Mouse (Mus musculus): ENCODE results near the gene Snx11.

Gene Snx11

DNA sequence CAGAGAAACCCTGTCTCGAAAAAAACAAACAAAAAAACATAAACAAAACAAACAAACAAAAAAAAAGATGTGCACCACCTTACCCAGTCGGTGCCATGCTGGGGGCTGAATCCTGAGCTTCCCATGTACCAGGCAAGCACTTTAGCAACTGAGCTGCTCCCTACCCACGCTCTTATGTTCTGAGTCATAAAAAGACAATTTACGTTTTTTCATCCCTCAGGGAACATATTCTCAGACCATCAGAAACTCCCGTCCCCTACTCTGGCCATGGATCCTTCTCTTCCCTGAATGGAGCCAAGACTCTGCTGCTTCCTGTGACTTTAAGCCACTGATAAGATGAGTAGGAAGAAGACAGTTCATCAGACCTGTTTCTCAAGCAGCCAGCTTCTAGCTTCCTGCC lies 19.0 kb downstream of the Snx11 start:
- CTCF ChIA-PET, result interaction anchor here in 3 of 4 experiments (0.7 to 3.8 kb wide), 3 partner anchors 103 to 316 kb away, joined by 5 to 21 read pairs (median 19); no protein-coding TSS in a partner anchor
- POLR2A ChIA-PET, result interaction anchor here in 1 of 4 experiments (0.5 kb wide), 1 partner anchor 283 kb away, joined by 4 read pairs; the partner anchor contains the start of gene Lrrc46

DNA sequence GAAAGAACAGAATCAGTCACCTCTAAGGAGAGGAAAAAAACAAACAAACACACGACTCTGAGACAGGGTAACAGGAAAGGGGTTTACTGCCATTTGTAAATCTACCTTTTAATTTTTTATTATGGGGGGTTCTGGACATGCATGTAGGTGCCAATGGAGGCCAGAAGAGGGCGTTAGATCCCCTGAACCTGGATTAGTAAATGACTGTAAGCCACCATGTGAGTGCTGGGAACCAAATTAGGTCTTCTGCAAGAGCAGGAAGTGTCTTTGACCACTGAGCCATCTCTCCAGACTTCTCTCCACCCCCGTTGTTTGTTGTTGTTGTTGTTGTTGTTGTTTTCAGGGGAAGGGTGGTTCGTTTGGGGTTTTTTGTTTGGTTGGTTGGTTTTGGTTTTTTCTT lies 19.9 kb downstream of the Snx11 start:
- ChIA-PET CTCF (interaction anchor here (0.5 to 3.8 kb wide), 24 partner anchors 10 to 1524 kb away, joined by 3 to 21 read pairs (median 4); partner anchors contain the start of gene Atp5g1 (in 1 of the 4)), POLR2A (interaction anchor here in 3 of 4 experiments (0.6 to 2.3 kb wide), 12 partner anchors 9 to 655 kb away, joined by 3 to 7 read pairs (median 4); partner anchors contain the start of gene Snx11 (in 2 of the 3))

DNA sequence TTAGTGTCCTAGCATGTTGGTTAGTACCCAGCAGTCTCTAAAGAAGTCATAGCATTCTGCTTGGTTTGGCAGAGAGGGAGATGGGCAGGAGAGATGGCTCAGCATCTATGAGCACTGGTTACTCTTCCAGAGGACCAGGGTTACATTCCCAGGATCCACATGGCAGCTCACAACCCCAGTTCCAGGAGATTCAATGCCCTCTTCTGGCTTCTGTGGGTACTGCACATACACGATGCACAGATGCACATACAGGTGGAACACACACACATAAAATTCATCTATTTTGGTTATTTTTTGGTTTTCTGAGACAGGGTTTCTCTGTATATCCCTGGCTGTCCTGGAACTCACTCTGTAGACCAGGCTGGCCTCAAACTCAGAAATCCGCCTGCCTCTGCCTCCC lies 22.1 kb downstream of the Snx11 start:
- CTCF ChIA-PET, result interaction anchor here in 2 of 4 experiments (0.6 to 3.8 kb wide), 6 partner anchors 9 to 107 kb away, joined by 3 to 19 read pairs (median 3); no protein-coding TSS in a partner anchor

DNA sequence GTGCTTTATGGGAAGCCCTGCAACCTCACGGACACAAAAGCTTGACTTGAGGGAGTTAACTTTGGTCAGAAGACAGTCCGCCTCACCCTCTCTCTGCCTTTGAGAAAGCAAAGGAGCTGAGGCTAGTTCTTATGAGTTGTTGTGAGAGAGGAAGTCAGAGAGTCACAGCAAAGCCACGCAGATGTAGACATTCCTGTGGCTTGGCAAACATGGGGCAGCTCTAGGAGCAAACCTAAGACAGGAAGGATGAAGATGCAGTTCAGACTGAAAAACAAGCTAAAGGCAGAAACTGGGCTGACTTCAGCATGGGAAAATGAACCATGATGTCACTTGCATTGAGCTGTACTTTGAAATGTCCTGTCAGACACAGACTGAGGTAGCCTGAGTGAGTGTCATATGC lies 29.8 kb downstream of the Snx11 start:
- POLR2A ChIA-PET, result interaction anchor here in 2 of 4 experiments (0.6 to 2.7 kb wide), 5 partner anchors 9 to 749 kb away, joined by 3 to 6 read pairs (median 3); partner anchors contain the start of gene Snx11 (in 2 of the 2)
- CTCF ChIA-PET, result interaction anchor here in 1 of 4 experiments (0.7 to 1.3 kb wide), 2 partner anchors 9 to 1778 kb away, joined by 3 to 4 read pairs; no protein-coding TSS in a partner anchor

More for the DNA sequence above, 22.1 kb downstream of the Snx11 start:
- POLR2A ChIA-PET, result interaction anchor here in 2 of 4 experiments (0.7 to 2.1 kb wide), 4 partner anchors 11 to 156 kb away, joined by 3 to 4 read pairs (median 3); no protein-coding TSS in a partner anchor

DNA sequence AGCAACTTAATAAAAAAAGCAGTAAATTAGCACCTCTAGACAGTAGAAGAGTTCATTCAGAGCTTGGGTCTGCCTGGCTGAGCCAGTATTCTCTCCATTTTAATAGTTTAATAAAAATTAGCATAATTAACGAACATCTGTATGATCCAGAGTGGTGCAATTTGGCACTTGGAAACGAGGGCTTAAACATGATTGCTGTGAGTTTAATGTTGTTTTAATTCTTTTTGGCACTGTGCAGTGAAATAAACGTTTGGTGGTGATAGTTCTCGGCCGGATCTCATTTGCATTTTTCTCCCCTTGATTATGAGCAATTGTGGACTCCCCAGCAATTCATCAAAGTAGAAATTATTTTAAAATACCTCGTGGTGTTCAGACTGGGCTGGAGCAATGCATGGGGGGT lies 30.7 kb downstream of the Snx11 start:
- ChIA-PET CTCF (interaction anchor here in 1 of 4 experiments (1.3 kb wide), 1 partner anchor 10 kb away, joined by 4 read pairs; no protein-coding TSS in a partner anchor), POLR2A (interaction anchor here in 2 of 4 experiments (0.8 to 2.7 kb wide), 3 partner anchors 10 to 32 kb away, joined by 3 to 6 read pairs (median 3); no protein-coding TSS in a partner anchor)

DNA sequence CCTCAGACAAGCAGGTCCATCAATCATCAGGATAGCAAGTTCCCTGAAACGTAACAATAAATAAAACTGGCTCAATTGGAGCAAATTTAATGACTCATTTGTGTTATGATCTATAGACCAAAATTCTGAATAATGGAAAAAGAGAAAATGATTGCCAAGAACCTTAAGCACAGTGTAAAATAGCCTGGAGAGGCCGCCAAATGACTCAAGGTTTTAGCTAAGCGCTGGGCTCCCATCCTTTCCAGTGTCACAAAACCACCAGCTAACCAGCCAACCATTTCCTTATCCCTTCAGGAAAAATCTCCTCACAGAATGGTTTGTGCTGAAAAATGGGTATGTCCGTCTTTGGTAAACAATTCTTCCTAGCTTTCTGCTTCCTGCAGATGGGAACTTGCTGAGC lies 33.5 kb downstream of the Snx11 start:
- CTCF ChIA-PET, result interaction anchor here in 2 of 4 experiments (0.5 to 0.7 kb wide), 2 partner anchors 29 to 403 kb away, joined by 5 read pairs; no protein-coding TSS in a partner anchor
- POLR2A ChIA-PET, result interaction anchor here in 2 of 4 experiments (1.0 to 1.1 kb wide), 3 partner anchors 11 to 185 kb away, joined by 3 read pairs; partner anchors contain the start of gene Snx11 (in 1 of the 2)

DNA sequence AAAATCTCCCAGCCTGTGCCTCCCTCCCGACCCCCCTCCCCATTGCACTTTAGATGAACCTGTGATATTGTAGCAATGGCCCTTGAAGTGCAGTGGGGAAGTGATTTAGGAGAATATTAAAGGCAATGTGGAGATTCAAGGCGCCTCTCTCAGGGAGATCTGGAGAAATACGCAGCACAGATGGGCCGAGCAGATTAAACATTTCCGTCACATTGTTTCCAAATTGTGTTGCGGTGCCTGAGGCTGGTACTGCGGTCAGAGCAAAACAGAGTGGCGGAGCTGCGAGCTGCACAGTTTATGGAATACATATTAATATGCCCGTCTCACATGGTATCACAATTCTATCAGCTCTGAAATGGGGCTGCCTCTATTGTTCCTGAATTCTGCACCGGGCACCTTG lies 34.4 kb downstream of the Snx11 start:
- ChIA-PET POLR2A (interaction anchor here in 2 of 4 experiments (0.6 to 1.5 kb wide), 2 partner anchors 77 to 343 kb away, joined by 3 read pairs; no protein-coding TSS in a partner anchor), CTCF (no interaction called here)

DNA sequence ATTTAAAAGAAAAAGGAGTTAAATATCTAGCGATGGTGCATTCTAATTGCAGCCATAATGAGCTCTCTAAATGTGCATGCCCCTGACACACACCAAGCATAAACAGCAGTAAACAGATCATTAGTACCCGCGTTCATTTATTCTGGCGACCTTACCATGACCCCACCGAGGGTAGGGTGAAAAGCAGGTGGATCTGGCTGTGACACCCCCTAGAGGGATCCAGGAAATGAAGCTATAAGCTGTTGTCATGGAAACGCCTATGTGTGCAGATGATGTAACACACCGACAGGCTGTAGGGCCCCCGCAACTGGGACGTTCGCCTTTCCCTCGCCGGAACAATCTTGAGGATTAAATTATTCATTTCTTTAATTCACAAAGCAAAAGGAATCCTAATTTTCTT lies 35.4 kb downstream of the Snx11 start:
- ChIA-PET POLR2A (interaction anchor here in 2 of 4 experiments (1.0 to 1.6 kb wide), 7 partner anchors 11 to 344 kb away, joined by 3 to 4 read pairs (median 4); partner anchors contain the start of gene Snx11 (in 1 of the 2)), CTCF (interaction anchor here in 3 of 4 experiments (0.5 to 1.0 kb wide), 4 partner anchors 25 to 470 kb away, joined by 3 to 11 read pairs (median 3); partner anchors contain the start of gene Hoxb9 (in 1 of the 3))

DNA sequence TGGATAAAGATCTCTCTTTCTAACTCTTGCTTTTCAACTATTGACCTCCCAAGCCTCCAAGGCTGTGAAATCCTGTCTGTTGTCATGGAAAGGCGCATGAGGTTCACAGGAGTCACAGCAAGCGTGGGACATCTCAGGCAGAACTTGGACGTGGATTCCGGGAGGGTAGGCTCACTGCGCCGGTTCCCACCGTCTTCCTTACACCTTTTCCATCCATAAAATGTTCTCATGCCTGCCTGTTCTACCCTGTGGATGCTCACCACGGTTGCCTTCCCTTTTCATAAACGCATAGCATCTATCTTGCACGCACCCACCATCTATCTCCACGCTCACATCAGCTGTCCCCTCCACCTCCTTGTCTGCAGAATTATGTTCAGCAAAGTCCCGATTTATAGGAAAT lies 36.6 kb downstream of the Snx11 start:
- CTCF ChIA-PET, result no interaction called here
- POLR2A ChIA-PET, result interaction anchor here in 2 of 4 experiments (1.1 to 1.6 kb wide), 3 partner anchors 27 to 36 kb away, joined by 4 read pairs; partner anchors contain the start of gene Snx11 (in 1 of the 2)

DNA sequence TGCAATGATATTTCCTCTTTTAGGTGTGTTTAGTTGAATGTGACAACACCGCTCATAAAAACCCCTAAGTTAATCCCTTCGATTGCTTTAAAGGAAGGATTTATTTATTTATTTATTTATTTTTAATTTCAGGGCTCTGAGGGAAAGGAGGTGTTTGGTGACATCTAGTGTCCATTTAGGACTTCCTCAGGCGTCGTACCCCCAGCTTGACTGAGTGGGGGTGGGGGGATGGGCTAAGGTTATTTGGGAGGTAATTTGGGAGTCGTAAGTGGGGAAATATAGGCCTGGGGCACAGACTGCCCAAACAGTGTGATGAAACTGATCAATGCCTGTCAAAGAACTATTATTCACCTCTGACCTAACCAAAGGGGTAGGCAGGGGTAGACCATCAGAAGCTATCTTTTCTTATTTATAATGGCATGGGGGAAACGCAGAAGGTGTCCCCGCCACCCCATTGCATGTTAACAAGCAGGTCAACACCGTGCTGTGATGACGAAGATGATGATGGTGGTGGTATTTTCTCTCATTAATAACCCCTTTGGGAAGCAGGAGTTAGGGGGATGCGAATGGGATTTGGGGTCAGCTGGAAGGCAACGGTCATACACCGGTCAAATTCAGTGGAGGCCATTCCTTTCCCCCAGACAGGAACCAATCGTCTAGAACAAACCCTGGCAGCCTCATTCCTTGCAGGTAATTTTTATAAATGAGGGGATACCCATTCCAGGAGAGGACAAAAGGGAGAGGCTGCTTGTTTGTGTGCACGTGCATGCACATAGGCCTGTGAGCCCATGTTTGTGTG lies 39.5 kb downstream of the Snx11 start:
- ChIA-PET POLR2A (interaction anchor here in 2 of 4 experiments (0.6 to 0.7 kb wide), 2 partner anchors 23 to 225 kb away, joined by 3 to 4 read pairs; no protein-coding TSS in a partner anchor), CTCF (interaction anchor here (0.6 to 1.3 kb wide), 9 partner anchors 9 to 1423 kb away, joined by 3 to 11 read pairs (median 6); no protein-coding TSS in a partner anchor)

DNA sequence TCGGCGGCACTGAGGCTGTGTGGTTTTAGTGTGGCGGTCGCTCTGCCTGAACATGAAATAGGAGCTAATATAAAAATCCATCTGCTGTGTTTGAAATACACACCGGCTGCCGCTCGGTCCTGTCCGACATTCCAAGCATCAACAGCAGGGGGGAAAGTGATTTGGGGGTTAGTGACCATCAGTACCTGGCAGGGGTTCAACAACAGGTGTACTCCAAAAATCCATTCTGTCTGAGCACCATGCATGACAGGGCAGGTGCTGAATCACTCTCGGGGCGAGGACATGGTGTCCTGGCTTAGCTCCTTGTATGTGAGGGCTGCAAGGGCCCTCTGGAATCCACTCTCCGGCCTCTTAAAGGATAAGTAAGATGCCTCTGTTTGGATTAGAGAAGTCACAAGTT lies 41.0 kb downstream of the Snx11 start:
- ChIA-PET POLR2A (interaction anchor here in 2 of 4 experiments (0.7 to 1.6 kb wide), 3 partner anchors 9 to 39 kb away, joined by 3 to 5 read pairs (median 4); no protein-coding TSS in a partner anchor), CTCF (interaction anchor here in 2 of 4 experiments (0.5 to 1.6 kb wide), 2 partner anchors 19 to 210 kb away, joined by 6 to 7 read pairs; no protein-coding TSS in a partner anchor)

DNA sequence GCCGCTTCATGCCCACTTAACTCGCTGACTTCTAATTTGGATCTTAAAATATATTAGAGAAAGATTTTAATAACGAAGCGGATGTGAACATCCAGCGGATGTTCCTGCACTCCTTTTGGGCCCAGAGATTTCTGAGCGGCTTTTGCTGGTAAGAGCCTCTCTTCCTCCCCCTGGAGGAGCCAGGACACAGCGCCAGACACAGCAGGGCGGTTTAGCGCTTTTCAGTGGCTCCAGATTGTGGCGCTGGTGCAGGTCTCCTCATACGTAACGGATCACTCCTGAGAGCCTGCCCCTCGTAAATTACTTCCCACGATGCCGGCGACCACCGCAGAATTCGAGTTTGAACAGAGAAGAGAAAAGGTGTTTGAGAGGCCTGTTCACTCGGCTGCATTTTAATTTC lies 41.5 kb downstream of the Snx11 start:
- ChIA-PET POLR2A (interaction anchor here in 3 of 4 experiments (0.6 to 1.6 kb wide), 5 partner anchors 8 to 1512 kb away, joined by 3 to 5 read pairs (median 4); no protein-coding TSS in a partner anchor), CTCF (interaction anchor here in 1 of 4 experiments (1.6 kb wide), 1 partner anchor 19 kb away, joined by 6 read pairs; no protein-coding TSS in a partner anchor)

DNA sequence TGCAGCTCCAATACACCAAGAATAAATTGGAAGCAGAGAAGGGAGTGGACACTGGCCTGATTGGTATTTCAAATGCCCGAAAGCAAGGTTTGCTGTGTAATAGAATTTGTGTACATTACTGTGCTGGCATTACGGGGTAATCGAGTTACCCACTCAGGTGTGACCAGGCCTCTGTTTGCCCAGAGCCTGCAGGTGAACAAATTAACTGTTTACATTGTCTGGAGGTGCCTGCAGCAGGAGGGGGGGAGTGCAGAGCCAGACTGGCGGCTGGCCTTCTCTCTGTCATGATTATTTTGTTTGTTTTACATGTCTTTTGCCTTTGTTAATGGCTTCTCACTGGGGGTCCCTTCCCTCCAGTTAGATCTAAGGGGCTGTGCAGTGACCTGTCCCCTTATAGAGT lies 44.7 kb downstream of the Snx11 start:
- CTCF ChIA-PET, result interaction anchor here in 1 of 4 experiments (0.6 kb wide), 1 partner anchor 1287 kb away, joined by 3 read pairs; no protein-coding TSS in a partner anchor
- POLR2A ChIA-PET, result interaction anchor here in 1 of 4 experiments (0.7 kb wide), 1 partner anchor 17 kb away, joined by 3 read pairs; no protein-coding TSS in a partner anchor

DNA sequence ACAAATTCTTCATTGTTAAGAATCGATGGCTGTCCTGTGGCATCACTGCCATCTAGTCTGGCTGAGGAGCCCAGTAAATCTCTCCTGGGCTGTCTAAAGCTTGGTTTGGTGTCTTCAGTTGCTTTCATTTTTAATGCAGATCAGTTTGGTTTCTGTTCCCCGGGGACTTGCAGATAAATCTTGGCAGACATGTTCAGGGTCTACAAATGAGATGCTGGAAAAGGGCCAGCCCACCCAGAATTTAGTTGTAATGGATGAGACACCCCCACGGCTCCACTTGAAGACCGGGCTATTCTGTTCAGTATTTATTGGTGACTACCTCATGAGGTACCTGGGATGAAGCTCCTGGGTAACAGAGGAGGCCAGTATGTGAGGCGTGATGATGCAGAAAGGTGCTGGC lies 47.0 kb downstream of the Snx11 start:
- CTCF ChIA-PET, result no interaction called here

DNA sequence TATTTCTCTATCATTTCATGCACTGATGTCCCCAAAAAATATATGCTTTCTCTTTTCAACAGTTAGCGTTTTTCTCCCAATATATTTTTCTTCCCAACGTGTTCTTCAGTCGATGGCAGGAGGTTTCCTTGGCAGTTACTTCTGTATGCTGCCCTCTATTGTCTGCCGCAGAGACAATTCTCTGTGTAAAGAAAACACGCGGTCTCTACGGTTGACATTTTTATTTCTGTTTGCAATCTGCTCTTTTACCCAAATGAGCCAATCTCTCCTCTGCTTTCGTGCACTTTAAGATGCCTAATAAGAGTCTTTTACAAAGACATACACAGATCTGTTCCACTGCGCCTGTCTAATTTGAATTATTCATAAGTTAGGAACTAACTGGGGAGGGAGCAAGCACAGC lies 47.9 kb downstream of the Snx11 start:
- POLR2A ChIA-PET, result interaction anchor here in 3 of 4 experiments (0.6 to 5.4 kb wide), 5 partner anchors 13 to 816 kb away, joined by 3 to 49 read pairs (median 4); no protein-coding TSS in a partner anchor
- CTCF ChIA-PET, result interaction anchor here in 1 of 4 experiments (0.7 to 1.0 kb wide), 2 partner anchors 8 to 28 kb away, joined by 3 to 5 read pairs; no protein-coding TSS in a partner anchor

More for the DNA sequence above, 47.0 kb downstream of the Snx11 start:
- POLR2A ChIA-PET, result interaction anchor here in 2 of 4 experiments (0.6 to 1.0 kb wide), 2 partner anchors 47 to 816 kb away, joined by 3 to 4 read pairs; partner anchors contain the start of gene Snx11 (in 1 of the 2)

DNA sequence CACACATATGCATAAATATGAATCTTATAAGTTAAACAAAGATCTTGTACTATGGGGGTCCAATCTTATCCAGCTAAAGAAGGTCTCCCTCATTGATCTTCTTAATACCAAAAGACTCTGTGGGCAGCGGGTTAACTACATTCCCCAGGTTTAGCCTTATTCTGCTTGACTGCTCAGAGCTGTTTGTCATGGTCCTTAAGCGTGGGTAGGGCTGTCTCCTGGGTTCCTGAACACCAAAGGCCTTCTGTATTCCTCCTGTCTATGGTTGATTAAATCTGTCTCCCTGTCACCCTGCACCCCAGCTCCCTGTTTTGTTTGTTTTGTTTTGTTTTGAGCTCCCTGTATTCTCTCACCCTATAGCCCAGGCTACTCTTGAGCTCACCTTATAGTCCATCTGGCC lies 48.8 kb downstream of the Snx11 start:
- POLR2A ChIA-PET, result interaction anchor here in 3 of 4 experiments (0.7 to 5.4 kb wide), 7 partner anchors 11 to 228 kb away, joined by 3 to 49 read pairs (median 4); no protein-coding TSS in a partner anchor
- CTCF ChIA-PET, result interaction anchor here in 3 of 4 experiments (0.6 to 1.1 kb wide), 6 partner anchors 9 to 197 kb away, joined by 3 to 7 read pairs (median 4); no protein-coding TSS in a partner anchor

DNA sequence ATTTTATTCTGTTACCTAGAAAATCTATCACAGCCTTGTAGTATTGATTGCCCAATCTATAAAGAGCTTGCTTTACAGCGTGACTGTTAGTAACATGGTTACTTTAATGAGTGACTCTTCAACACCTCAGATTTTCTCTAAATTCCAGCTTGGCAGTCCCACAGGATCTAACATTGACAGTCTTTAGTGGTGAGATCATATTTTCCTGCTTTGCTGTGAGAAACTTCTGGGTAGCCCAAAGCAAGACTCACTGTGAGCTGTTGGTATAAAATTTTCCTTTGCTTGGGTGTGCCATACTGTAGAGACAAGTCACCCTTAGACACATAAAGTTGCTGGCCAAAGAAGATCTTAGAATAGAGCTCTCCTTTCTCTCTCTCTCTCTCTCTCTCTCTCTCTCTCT lies 51.5 kb downstream of the Snx11 start:
- CTCF ChIA-PET, result interaction anchor here in 1 of 4 experiments (1.1 kb wide), 1 partner anchor 136 kb away, joined by 4 read pairs; no protein-coding TSS in a partner anchor
- POLR2A ChIA-PET, result interaction anchor here in 3 of 4 experiments (0.5 to 5.4 kb wide), 7 partner anchors 13 to 616 kb away, joined by 3 to 49 read pairs (median 4); no protein-coding TSS in a partner anchor

DNA sequence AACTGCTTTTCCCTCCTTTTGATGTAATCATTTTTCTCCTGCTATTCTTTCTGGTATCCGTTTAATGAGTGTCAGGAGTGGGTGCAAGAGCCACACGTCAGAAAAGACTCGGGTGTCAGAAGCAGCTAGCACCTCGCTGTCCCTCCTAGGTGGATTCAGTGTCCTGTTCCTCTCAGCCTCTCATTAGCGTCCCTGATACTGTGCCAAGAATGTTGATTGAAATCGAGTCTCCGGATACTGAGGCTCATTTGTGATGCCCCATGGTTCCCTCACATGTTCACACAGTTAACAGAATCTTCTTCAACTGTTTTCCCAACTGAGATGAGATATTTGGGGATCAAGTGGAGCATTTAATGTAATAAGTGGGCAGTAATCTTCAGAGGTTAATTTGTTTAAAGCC lies 58.8 kb downstream of the Snx11 start:
- CTCF ChIA-PET, result no interaction called here

More for the DNA sequence above, 58.8 kb downstream of the Snx11 start:
- POLR2A ChIA-PET, result no interaction called here
